Mouse (Mus musculus) hindbrain, embryonic 10.5 days (tissue): Measurements from ENCODE around the gene Onecut1. TPM values are rescaled to one million over a fixed set of nuclear protein-coding genes. Genes with fewer than 3 reads are reported as not detected.

Experiments
- DNase-seq: peaks from one replicate; pipeline ENCODE4 v3.0.0-alpha.2; 2017; ENCODE audit warnings: low spot score
- H3K27ac ChIP-seq: fragments of 300-500 bp; sonication (generic); 2 replicates; pipeline ENCODE4 v1.5.1; 2016; ENCODE audit warnings: mild to moderate bottlenecking, moderate library complexity
- H3K27me3 ChIP-seq: fragments of 300-500 bp; sonication (generic); 2 replicates; pipeline ENCODE4 v1.6.1; 2016; ENCODE audit warnings: mild to moderate bottlenecking; ENCODE audit not compliant: poor library complexity, insufficient read depth, severe bottlenecking
- H3K36me3 ChIP-seq: fragments of 300-500 bp; sonication (generic); 2 replicates; pipeline ENCODE4 v1.6.1; 2016; ENCODE audit warnings: mild to moderate bottlenecking, moderate library complexity
- H3K4me1 ChIP-seq: fragments of 300-500 bp; sonication (generic); replicated peaks from 2 replicates; pipeline ENCODE4 v1.6.1; 2016; ENCODE audit warnings: mild to moderate bottlenecking
- H3K4me3 ChIP-seq: fragments of 300-500 bp; sonication (generic); 2 replicates; pipeline ENCODE4 v1.5.1; 2016; ENCODE audit warnings: mild to moderate bottlenecking, moderate library complexity
- H3K9me3 ChIP-seq: fragments of 300-500 bp; sonication (generic); 2 replicates; pipeline ENCODE4 v1.6.1; 2016; ENCODE audit warnings: mild to moderate bottlenecking, moderate library complexity
- WGBS: fragments of 180-500 bp; shearing (Covaris S2); methylation state at CpG from one replicate; pipeline ENCODE4 v1.1.7; 2016; 5-methylcytosine and 5-hydroxymethylcytosine counted together
- polyA plus RNA-seq: library from polyadenylated mRNA; unstranded; fragments of >200 nt; fragmentation: Nextera tagmentation; extraction: Ambion mirVana; gene quantifications from 2 replicates; pipeline ENCODE4 v1.2.1, GENCODE M21; 2016

Onecut1 gene
- polyA plus RNA-seq, 1 experiment from 2014 or later = 12.2 TPM

GRCm38 (mm10) chr9:74852361-74852760, 9.4 kb upstream of the Onecut1 start:
- 3% methylated on average over 4 of the region's 4 CpGs for WGBS
- Histone ChIP-seq H3K36me3 (no peaks in the 10 kb centered on the region), H3K4me3 (peak overlapping the region; percentile 34; the same call in 1 of the 2 replicates)

DNA sequence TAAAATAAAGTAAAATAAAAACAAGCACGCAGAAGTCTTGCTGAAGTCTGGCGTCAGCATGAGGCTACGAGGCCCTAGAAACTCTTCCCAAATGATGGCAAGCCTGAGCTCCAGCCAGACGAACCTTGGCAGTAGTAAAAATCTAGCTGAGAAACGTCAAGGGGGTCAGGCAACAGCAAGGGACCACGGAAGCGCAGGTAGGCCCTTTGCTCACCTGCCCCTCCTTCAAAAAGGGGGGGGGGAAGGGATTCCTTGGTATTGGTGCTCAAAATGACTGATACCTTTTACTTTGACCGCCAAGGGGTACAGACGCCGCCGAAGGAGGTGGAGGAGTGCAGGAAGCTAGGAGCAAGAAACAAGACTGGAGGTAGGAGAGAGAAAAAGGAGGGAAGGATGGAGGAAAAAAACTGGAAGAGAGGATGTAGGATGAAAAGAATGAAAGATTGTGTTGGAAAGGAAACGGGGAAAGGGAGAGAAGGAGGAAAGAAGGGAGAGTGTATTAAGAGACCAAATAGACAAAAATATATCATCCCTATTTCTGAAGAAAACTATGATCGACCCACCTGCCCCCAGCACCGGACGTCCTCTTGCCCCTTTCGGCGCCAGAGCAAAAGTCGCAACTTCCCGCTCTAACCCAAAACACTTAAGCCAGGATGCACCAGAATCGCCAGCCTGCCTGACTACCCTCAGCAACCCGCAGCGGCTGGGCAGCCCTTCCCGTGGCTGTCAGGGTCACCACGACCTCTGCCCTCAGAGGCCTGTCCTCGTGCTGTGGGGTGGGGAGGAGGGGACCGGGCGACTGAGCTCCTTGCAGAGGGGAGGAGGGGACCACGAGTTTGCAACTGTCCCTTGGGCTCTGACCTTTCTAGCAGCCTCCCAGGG, 8.3 kb upstream of the Onecut1 start:
- peaks cover 62% of the 10 kb centered on the region for H3K4me1 ChIP-seq

More at GRCm38 (mm10) chr9:74852361-74852760, 9.4 kb upstream of the Onecut1 start:
- Histone ChIP-seq H3K27me3 (peaks cover 100% of the 10 kb centered on the region), H3K9me3 (no peaks in the 10 kb centered on the region), H3K27ac (no peak overlapping the region), H3K4me1 (peaks cover 69% of the 10 kb centered on the region)
- DNase-seq = no peak

GRCm38 (mm10) chr9:74854073-74854591, 7.6 kb upstream of the Onecut1 start:
- peak; percentile 75 for DNase-seq
- 1% methylated on average over 25 of the region's 25 CpGs for WGBS
- no peaks in the 10 kb centered on the region for H3K9me3 ChIP-seq
- H3K4me1 ChIP-seq = peaks cover 55% of the 10 kb centered on the region
- H3K27me3 ChIP-seq = peaks cover 100% of the 10 kb centered on the region
- peak overlapping the region; percentile 54; the same call in 1 of the 2 replicates for H3K27ac ChIP-seq
- H3K36me3 ChIP-seq = no peaks in the 10 kb centered on the region
- H3K4me3 ChIP-seq = peak overlapping the region; percentile 36

More for the DNA sequence above, 8.3 kb upstream of the Onecut1 start:
- WGBS = 1% methylated on average over 28 of the region's 28 CpGs
- H3K27ac ChIP-seq = peak overlapping the region; percentile 54; the same call in 1 of the 2 replicates
- H3K4me3 ChIP-seq = peak overlapping the region; percentile 36
- no peaks in the 10 kb centered on the region for H3K36me3 ChIP-seq
- DNase-seq = no peak
- H3K9me3 ChIP-seq = no peaks in the 10 kb centered on the region
- H3K27me3 ChIP-seq = peaks cover 100% of the 10 kb centered on the region

DNA sequence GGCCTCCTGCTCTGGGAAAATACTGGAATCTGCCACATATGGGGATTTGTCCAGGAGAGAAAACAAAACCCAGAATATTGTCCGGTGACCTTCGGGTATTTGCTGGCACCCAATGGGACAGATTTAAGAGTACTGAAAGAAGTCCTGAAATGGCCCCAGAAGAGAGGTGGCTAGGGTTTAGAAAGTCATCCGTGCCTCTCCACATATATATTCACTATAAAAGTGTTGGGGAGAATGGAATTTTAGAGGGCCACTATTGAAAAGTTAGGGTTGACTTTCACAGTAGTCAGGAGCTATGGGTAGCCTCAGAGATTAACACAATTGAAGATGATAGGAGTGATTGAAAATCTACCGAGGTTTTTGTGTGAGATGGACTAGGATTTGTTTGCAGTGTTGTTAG, 6.3 kb upstream of the Onecut1 start:
- no peak for DNase-seq
- 5% methylated on average over 4 of the region's 4 CpGs for WGBS

GRCm38 (mm10) chr9:74856578-74857507, 4.9 kb upstream of the Onecut1 start:
- Histone ChIP-seq H3K9me3 (no peaks in the 10 kb centered on the region), H3K4me3 (peak overlapping the region; percentile 26), H3K27me3 (peaks cover 100% of the 10 kb centered on the region), H3K27ac (no peak overlapping the region), H3K4me1 (peaks cover 53% of the 10 kb centered on the region), H3K36me3 (no peaks in the 10 kb centered on the region)
- WGBS = 1% methylated on average over 28 of the region's 28 CpGs
- DNase-seq = peak; percentile 61

More for the DNA sequence above, 6.3 kb upstream of the Onecut1 start:
- Histone ChIP-seq H3K27ac (no peak overlapping the region), H3K4me1 (peaks cover 50% of the 10 kb centered on the region), H3K4me3 (no peak overlapping the region), H3K9me3 (no peaks in the 10 kb centered on the region), H3K27me3 (peaks cover 100% of the 10 kb centered on the region), H3K36me3 (no peaks in the 10 kb centered on the region)

GRCm38 (mm10) chr9:74857508-74857840, 4.2 kb upstream of the Onecut1 start:
- Histone ChIP-seq H3K36me3 (no peaks in the 10 kb centered on the region), H3K9me3 (no peaks in the 10 kb centered on the region), H3K27me3 (peaks cover 100% of the 10 kb centered on the region), H3K4me1 (peaks cover 59% of the 10 kb centered on the region), H3K27ac (no peak overlapping the region), H3K4me3 (peak overlapping the region; percentile 26; the same call in 1 of the 2 replicates)
- no peak for DNase-seq
- under 1% methylated on average over 7 of the region's 7 CpGs for WGBS

GRCm38 (mm10) chr9:74858111-74858510, 3.6 kb upstream of the Onecut1 start:
- Histone ChIP-seq H3K27ac (no peak overlapping the region), H3K4me3 (no peak overlapping the region), H3K27me3 (peaks cover 100% of the 10 kb centered on the region), H3K36me3 (no peaks in the 10 kb centered on the region), H3K4me1 (peaks cover 64% of the 10 kb centered on the region), H3K9me3 (no peaks in the 10 kb centered on the region)
- 2% methylated on average over 5 of the region's 5 CpGs for WGBS
- DNase-seq = no peak

DNA sequence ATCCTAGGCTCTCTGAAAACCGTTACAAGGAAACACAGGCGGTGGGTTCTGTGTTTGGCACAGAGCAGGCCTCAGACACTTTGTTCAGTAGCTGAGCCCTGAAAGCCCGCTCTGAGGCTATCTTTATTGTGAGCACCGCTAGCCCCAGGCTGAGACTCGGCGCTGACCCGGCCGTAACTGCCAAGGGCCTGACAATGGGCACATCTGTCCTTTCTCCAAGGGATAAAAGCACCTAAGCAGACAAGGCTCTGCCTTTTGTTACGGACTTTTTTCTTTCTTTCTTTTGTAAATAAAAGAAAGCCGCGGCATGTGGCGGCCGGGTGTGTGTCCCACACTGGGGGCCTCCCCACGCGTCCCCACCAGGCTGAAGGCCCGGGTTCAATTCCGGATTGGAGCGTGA, 1.3 kb upstream of the Onecut1 start:
- H3K36me3 ChIP-seq = no peaks in the 10 kb centered on the region
- peaks cover 100% of the 10 kb centered on the region for H3K27me3 ChIP-seq
- H3K4me3 ChIP-seq = peak overlapping the region; percentile 68; the same call in 1 of the 2 replicates
- no peaks in the 10 kb centered on the region for H3K9me3 ChIP-seq
- DNase-seq = peak; percentile 75
- 2% methylated on average over 18 of the region's 18 CpGs for WGBS
- peaks cover 69% of the 10 kb centered on the region for H3K4me1 ChIP-seq
- peak overlapping the region; percentile 88 for H3K27ac ChIP-seq

DNA sequence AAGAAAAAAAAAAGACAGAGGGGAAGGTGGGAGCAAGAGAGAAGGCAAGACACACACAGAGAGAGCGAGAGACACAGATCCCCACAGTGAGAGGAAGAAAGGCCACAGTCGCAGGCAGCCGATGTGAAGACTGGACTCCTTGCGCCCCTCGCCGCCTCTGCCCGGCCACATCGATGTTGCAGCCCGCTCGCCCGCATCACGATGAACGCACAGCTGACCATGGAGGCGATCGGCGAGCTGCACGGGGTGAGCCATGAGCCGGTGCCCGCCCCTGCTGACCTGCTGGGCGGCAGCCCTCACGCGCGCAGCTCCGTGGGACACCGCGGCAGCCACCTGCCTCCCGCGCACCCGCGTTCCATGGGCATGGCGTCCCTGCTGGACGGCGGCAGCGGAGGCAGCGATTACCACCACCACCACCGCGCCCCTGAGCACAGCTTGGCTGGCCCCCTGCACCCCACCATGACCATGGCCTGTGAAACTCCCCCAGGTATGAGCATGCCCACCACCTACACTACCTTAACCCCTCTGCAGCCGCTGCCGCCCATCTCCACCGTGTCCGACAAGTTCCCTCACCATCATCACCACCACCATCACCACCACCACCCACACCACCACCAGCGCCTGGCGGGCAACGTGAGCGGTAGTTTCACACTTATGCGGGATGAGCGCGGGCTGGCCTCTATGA, 517 bp downstream of the Onecut1 start:
- peak; percentile 59 for DNase-seq
- peaks cover 70% of the 10 kb centered on the region for H3K4me1 ChIP-seq
- peak overlapping the region; percentile 88 for H3K27ac ChIP-seq

GRCm38 (mm10) chr9:74862783-74863654, 1.3 kb downstream of the Onecut1 start:
- DNase-seq = peak; percentile 43
- 1% methylated on average over 56 of the region's 56 CpGs for WGBS
- Histone ChIP-seq H3K36me3 (no peaks in the 10 kb centered on the region), H3K4me1 (peaks cover 73% of the 10 kb centered on the region), H3K4me3 (peak overlapping the region; percentile 68), H3K27me3 (peaks cover 100% of the 10 kb centered on the region), H3K27ac (peak overlapping the region; percentile 88), H3K9me3 (no peaks in the 10 kb centered on the region)

More for the DNA sequence above, 517 bp downstream of the Onecut1 start:
- WGBS = under 1% methylated on average over 48 of the region's 48 CpGs
- peak overlapping the region; percentile 68 for H3K4me3 ChIP-seq
- peaks cover 100% of the 10 kb centered on the region for H3K27me3 ChIP-seq
- no peaks in the 10 kb centered on the region for H3K9me3 ChIP-seq
- no peaks in the 10 kb centered on the region for H3K36me3 ChIP-seq

DNA sequence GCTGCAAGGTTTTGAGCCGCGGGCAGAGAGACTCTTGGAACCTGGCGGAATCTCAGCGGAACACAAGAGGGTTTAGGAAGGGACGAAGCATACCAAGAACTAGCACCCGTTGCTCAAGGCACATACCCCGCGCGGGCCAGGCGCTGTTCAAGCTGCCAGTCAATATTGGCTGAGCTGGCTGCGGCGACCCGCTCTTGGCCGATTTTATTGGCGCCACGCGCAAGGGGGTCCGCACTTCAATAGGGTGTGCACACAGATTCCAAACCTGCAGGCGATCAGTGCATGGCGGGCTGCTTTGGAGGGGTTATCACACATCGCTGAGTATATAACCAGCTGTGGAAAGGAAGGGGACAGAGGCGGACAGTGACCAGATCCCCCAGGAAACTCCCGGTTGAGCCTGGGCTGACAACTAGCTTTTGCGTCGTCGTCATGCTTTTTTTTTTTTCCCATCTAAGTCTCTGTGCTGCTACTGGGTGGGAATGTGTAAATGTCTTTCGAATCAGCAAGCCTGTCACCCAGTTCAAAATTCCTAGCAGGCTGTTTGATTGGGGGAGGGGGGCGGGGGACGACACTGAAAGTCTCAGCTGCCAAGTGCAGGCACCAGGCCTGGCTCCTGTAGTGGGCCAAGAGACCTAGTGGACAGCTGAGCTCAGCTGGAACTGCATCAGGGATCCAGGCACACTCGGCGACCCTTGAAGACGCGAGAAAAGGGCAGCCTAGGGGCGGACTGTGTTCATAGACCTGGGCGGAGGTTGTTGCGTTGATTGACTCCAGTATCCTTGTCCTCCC, 2.1 kb downstream of the Onecut1 start:
- WGBS = under 1% methylated on average over 36 of the region's 36 CpGs
- no peaks in the 10 kb centered on the region for H3K36me3 ChIP-seq
- peak overlapping the region; percentile 68 for H3K4me3 ChIP-seq
- H3K9me3 ChIP-seq = no peaks in the 10 kb centered on the region
- DNase-seq = peak; percentile 52
- H3K4me1 ChIP-seq = peaks cover 80% of the 10 kb centered on the region
- peak overlapping the region; percentile 88 for H3K27ac ChIP-seq
- peaks cover 100% of the 10 kb centered on the region for H3K27me3 ChIP-seq
